In genomic region chr13:81210516-81210915, GRCm38 (mm10) we compare ENCODE assay signal across 13 mouse cellular contexts.
"Had no signal": no experiment of that assay in that cellular context is flagged by ENCODE, and none has a peak within 500 bp of the region (broad histone marks: within the 10 kb centered on the region; RNA-seq: fewer than 3 reads in every experiment).

No protein-coding gene starts in this region.

- DNase-seq: gastrocnemius, adult 2 months; gastrocnemius, postnatal 10 days; gastrocnemius, postnatal 25 days; heart, adult 18-20 months; heart, postnatal 10 days; heart, postnatal 4 days; kidney, adult 18-20 months; kidney, adult 8-10 months; kidney, postnatal 10 days; kidney, postnatal 25 days; kidney, postnatal 4 days; liver, embryonic 13.5 days; liver, postnatal 0 days had no signal
